Mouse (Mus musculus): Measurements from ENCODE around the gene Dgki. TPM values are rescaled to one million over a fixed set of nuclear protein-coding genes. Genes with fewer than 3 reads are reported as not detected.

Gene Dgki
- polyA plus RNA-seq, 1 experiment from 2014 or later = 7.0 TPM

GRCm38 (mm10) chr6:37291171-37291570 is 8.8 kb downstream of the Dgki start:
- no peaks in the 10 kb centered on the region for H3K9me3 ChIP-seq
- H3K36me3 ChIP-seq = no peaks in the 10 kb centered on the region
- no peak overlapping the region for H3K4me2 ChIP-seq
- no peaks in the 10 kb centered on the region for H3K27me3 ChIP-seq
- H3K27ac ChIP-seq (replicated peaks) = no peak overlapping the region
- peaks cover 19% of the 10 kb centered on the region for H3K4me1 ChIP-seq (replicated peaks)
- H3K9ac ChIP-seq = no peak overlapping the region
- H3K4me3 ChIP-seq = no peak overlapping the region
- ATAC-seq (ENCODE audit: low FRiP score, low read depth) = no peak
- WGBS = 97% methylated on average over 1 of the region's 1 CpGs

GRCm38 (mm10) chr6:37290691-37291090 is 9.3 kb downstream of the Dgki start:
- WGBS = 94% methylated on average over 3 of the region's 3 CpGs
- H3K4me3 ChIP-seq = no peak overlapping the region
- ATAC-seq (ENCODE audit: low FRiP score, low read depth) = no peak
- H3K27me3 ChIP-seq = no peaks in the 10 kb centered on the region
- no peak overlapping the region for H3K27ac ChIP-seq (replicated peaks)
- no peaks in the 10 kb centered on the region for H3K9me3 ChIP-seq
- no peaks in the 10 kb centered on the region for H3K36me3 ChIP-seq
- no peak overlapping the region for H3K4me2 ChIP-seq
- H3K9ac ChIP-seq = no peak overlapping the region
- peaks cover 15% of the 10 kb centered on the region for H3K4me1 ChIP-seq (replicated peaks)

- H3K27me3 ChIP-seq = no peaks in the 10 kb centered on the region
- ATAC-seq (ENCODE audit: low FRiP score, low read depth) = no peak
- H3K27ac ChIP-seq (replicated peaks) = no peak overlapping the region
- 87% methylated on average over 4 of the region's 4 CpGs for WGBS
- H3K4me3 ChIP-seq = no peak overlapping the region
- no peak overlapping the region for H3K9ac ChIP-seq
- H3K4me2 ChIP-seq = no peak overlapping the region
- H3K9me3 ChIP-seq = no peaks in the 10 kb centered on the region
- no peaks in the 10 kb centered on the region for H3K36me3 ChIP-seq
- H3K4me1 ChIP-seq (replicated peaks) = no peaks in the 10 kb centered on the region
Measured at GRCm38 (mm10) chr6:37286134-37286533, 13.8 kb downstream of the Dgki start.

GRCm38 (mm10) chr6:37284879-37285278 is 15.1 kb downstream of the Dgki start:
- no peaks in the 10 kb centered on the region for H3K36me3 ChIP-seq
- no peak overlapping the region for H3K27ac ChIP-seq (replicated peaks)
- no peak for ATAC-seq (ENCODE audit: low FRiP score, low read depth)
- WGBS = 96% methylated on average over 9 of the region's 9 CpGs
- no peaks in the 10 kb centered on the region for H3K9me3 ChIP-seq
- no peak overlapping the region for H3K9ac ChIP-seq
- no peaks in the 10 kb centered on the region for H3K27me3 ChIP-seq
- no peak overlapping the region for H3K4me3 ChIP-seq
- H3K4me1 ChIP-seq (replicated peaks) = no peaks in the 10 kb centered on the region
- H3K4me2 ChIP-seq = no peak overlapping the region

GRCm38 (mm10) chr6:37283336-37283735 is 16.6 kb downstream of the Dgki start:
- Histone ChIP-seq H3K4me2 (no peak overlapping the region), H3K9me3 (no peaks in the 10 kb centered on the region), H3K36me3 (no peaks in the 10 kb centered on the region), H3K27ac (replicated peaks) (no peak overlapping the region), H3K27me3 (no peaks in the 10 kb centered on the region), H3K4me1 (replicated peaks) (no peaks in the 10 kb centered on the region), H3K9ac (no peak overlapping the region), H3K4me3 (no peak overlapping the region)
- no peak for ATAC-seq (ENCODE audit: low FRiP score, low read depth)
- 66% methylated on average over 2 of the region's 2 CpGs for WGBS

GRCm38 (mm10) chr6:37282659-37283058 is 17.3 kb downstream of the Dgki start:
- no peak overlapping the region for H3K9ac ChIP-seq
- no peak overlapping the region for H3K4me2 ChIP-seq
- H3K4me1 ChIP-seq (replicated peaks) = no peaks in the 10 kb centered on the region
- no peaks in the 10 kb centered on the region for H3K9me3 ChIP-seq
- no peak overlapping the region for H3K27ac ChIP-seq (replicated peaks)
- H3K27me3 ChIP-seq = no peaks in the 10 kb centered on the region
- no peaks in the 10 kb centered on the region for H3K36me3 ChIP-seq
- H3K4me3 ChIP-seq = no peak overlapping the region
- 54% methylated on average over 1 of the region's 1 CpGs for WGBS
- no peak for ATAC-seq (ENCODE audit: low FRiP score, low read depth)

GRCm38 (mm10) chr6:37276834-37277715 is 22.9 kb downstream of the Dgki start:
- Histone ChIP-seq H3K9ac (no peak overlapping the region), H3K27me3 (no peaks in the 10 kb centered on the region), H3K9me3 (no peaks in the 10 kb centered on the region), H3K4me2 (no peak overlapping the region), H3K4me1 (replicated peaks) (peaks cover 9% of the 10 kb centered on the region), H3K4me3 (no peak overlapping the region), H3K27ac (replicated peaks) (no peak overlapping the region), H3K36me3 (no peaks in the 10 kb centered on the region)
- WGBS = 59% methylated on average over 6 of the region's 6 CpGs
- peak; percentile 61 for ATAC-seq (ENCODE audit: low FRiP score, low read depth)

- H3K9ac ChIP-seq = no peak overlapping the region
- 85% methylated on average over 5 of the region's 5 CpGs for WGBS
Measured at GRCm38 (mm10) chr6:37276181-37276580, 23.8 kb downstream of the Dgki start.

GRCm38 (mm10) chr6:37270905-37271591 is 28.9 kb downstream of the Dgki start:
- no peak for ATAC-seq (ENCODE audit: low FRiP score, low read depth)
- 85% methylated on average over 8 of the region's 8 CpGs for WGBS
- Histone ChIP-seq H3K4me2 (no peak overlapping the region), H3K4me1 (replicated peaks) (no peaks in the 10 kb centered on the region), H3K9ac (no peak overlapping the region), H3K4me3 (no peak overlapping the region), H3K27ac (replicated peaks) (no peak overlapping the region), H3K9me3 (no peaks in the 10 kb centered on the region), H3K36me3 (no peaks in the 10 kb centered on the region), H3K27me3 (no peaks in the 10 kb centered on the region)

More at GRCm38 (mm10) chr6:37276181-37276580, 23.8 kb downstream of the Dgki start:
- Histone ChIP-seq H3K4me3 (no peak overlapping the region), H3K36me3 (no peaks in the 10 kb centered on the region), H3K4me2 (no peak overlapping the region), H3K9me3 (no peaks in the 10 kb centered on the region), H3K27me3 (no peaks in the 10 kb centered on the region), H3K4me1 (replicated peaks) (peaks cover 9% of the 10 kb centered on the region), H3K27ac (replicated peaks) (no peak overlapping the region)
- no peak for ATAC-seq (ENCODE audit: low FRiP score, low read depth)

- H3K4me2 ChIP-seq = no peak overlapping the region
- no peaks in the 10 kb centered on the region for H3K36me3 ChIP-seq
- WGBS = 84% methylated on average over 6 of the region's 6 CpGs
- no peaks in the 10 kb centered on the region for H3K9me3 ChIP-seq
- no peak overlapping the region for H3K27ac ChIP-seq (replicated peaks)
- H3K9ac ChIP-seq = no peak overlapping the region
- H3K4me1 ChIP-seq (replicated peaks) = no peaks in the 10 kb centered on the region
- ATAC-seq (ENCODE audit: low FRiP score, low read depth) = no peak
- no peak overlapping the region for H3K4me3 ChIP-seq
- no peaks in the 10 kb centered on the region for H3K27me3 ChIP-seq
Measured at GRCm38 (mm10) chr6:37268589-37268988, 31.4 kb downstream of the Dgki start.

GRCm38 (mm10) chr6:37267952-37268351 is 32.0 kb downstream of the Dgki start:
- no peaks in the 10 kb centered on the region for H3K27me3 ChIP-seq
- H3K4me3 ChIP-seq = no peak overlapping the region
- H3K9ac ChIP-seq = no peak overlapping the region
- no peak overlapping the region for H3K4me2 ChIP-seq
- H3K36me3 ChIP-seq = no peaks in the 10 kb centered on the region
- WGBS = 89% methylated on average over 4 of the region's 4 CpGs
- no peak overlapping the region for H3K27ac ChIP-seq (replicated peaks)
- H3K4me1 ChIP-seq (replicated peaks) = no peaks in the 10 kb centered on the region
- no peak for ATAC-seq (ENCODE audit: low FRiP score, low read depth)
- H3K9me3 ChIP-seq = no peaks in the 10 kb centered on the region

GRCm38 (mm10) chr6:37262486-37262885 is 37.5 kb downstream of the Dgki start:
- no peak for ATAC-seq (ENCODE audit: low FRiP score, low read depth)
- Histone ChIP-seq H3K36me3 (no peaks in the 10 kb centered on the region), H3K4me3 (no peak overlapping the region), H3K9me3 (no peaks in the 10 kb centered on the region), H3K9ac (no peak overlapping the region), H3K4me2 (no peak overlapping the region), H3K27me3 (no peaks in the 10 kb centered on the region), H3K4me1 (replicated peaks) (no peaks in the 10 kb centered on the region), H3K27ac (replicated peaks) (no peak overlapping the region)
- WGBS = 88% methylated on average over 7 of the region's 7 CpGs

Data from hindbrain, embryonic 15.5 days (tissue).